Mouse (Mus musculus): ENCODE measurements at regions not wholly inside any gene's neighbourhood (a gene's known extent, or its start where the extent isn't known, plus 50 kb on each side); places are given as distances from the start of the nearest gene placed in this dataset.

DNA sequence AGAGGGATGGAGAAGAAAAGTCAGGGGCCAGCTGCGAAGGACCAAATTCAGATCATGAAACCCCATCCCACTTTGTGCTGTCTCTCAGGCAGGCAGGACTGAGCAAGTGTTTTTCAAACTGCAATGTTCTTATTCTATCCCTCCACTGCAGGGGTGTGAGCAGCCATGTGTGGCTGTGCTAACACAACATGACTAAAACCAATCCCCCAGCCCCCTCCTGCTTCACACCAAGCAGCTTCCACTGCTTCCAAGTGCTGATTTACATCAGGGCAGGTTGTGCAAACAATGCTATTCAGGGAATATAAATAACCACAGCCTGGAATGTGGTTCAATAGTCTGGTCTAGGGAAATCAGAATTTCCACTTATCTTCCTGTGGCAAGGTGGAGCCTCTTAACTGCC lies 517.0 kb upstream of the Brinp1 start:
- no peak for TF ChIP-seq CTCF (IDR thresholded peaks at IDR 0.05)
- no peak for TF ChIP-seq EP300 (IDR thresholded peaks at IDR 0.05)

Measured in lung, postnatal 0 days (tissue).